Comparison of ENCODE assay signal across 8 mouse cellular contexts in the genomic region with DNA sequence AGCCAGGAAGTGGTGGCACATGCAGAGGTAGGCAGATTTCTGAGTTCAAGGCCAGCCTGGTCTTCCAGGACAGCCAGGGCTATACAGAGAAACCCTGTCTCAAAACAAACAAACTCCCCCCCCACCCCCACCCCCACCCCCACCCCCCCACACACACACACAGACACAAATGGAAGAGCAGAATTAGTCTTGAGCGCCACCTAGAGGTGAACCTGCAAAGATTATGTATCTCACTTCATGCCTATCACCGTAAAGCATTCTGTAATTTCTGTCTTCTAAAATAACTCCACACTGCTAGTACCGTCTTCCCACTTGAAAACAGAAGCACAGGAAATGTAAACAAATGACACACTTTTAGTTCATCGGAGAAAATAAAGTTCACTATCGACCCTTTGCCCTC. TPM values are rescaled to one million over a fixed set of nuclear protein-coding genes. Genes with fewer than 3 reads are reported as not detected.
DNase-seq lines count a peak whose midpoint lies in the region; ATAC-seq lines count a peak whose summit lies in the region.

No protein-coding gene starts in this region.

- no peaks in the 10 kb centered on the region for H3K4me1 ChIP-seq in embryonic facial prominence, embryonic 11.5 days (ENCODE audit: control insufficient read depth, insufficient read depth, low read length)

- H3K4me3 ChIP-seq in embryonic facial prominence, embryonic 11.5 days (ENCODE audit: low read depth, low read length) = no peak overlapping the region

- H3K27ac ChIP-seq in embryonic facial prominence, embryonic 11.5 days (replicated peaks; ENCODE audit: low read depth, low read length) = no peak overlapping the region

- H3K36me3 ChIP-seq in embryonic facial prominence, embryonic 11.5 days (replicated peaks; ENCODE audit: control insufficient read depth, insufficient read depth, low read depth, low read length) = no peaks in the 10 kb centered on the region

- no peaks in the 10 kb centered on the region for H3K27me3 ChIP-seq in embryonic facial prominence, embryonic 11.5 days (ENCODE audit: control insufficient read depth, insufficient read depth, low read length)

- DNase-seq in adrenal gland, postnatal 36 days = peak; percentile 20 to 65
- no peak for DNase-seq in adrenal gland, postnatal 4 days (ENCODE audit: low spot score in 2 of 2)
- peak; percentile 17 to 25 for DNase-seq in left cerebral cortex, postnatal 14 days (ENCODE audit: low spot score in 2 of 2)
- no peak for DNase-seq in left cerebral cortex, adult 11 months (ENCODE audit: low spot score)
- DNase-seq in T-cell, adult 2 months (ENCODE audit: low spot score) = peak; percentile 28
- DNase-seq in embryonic facial prominence, embryonic 11.5 days (ENCODE audit: low spot score) = peak; percentile 65
- DNase-seq in mesoderm, embryonic 11.5 days (ENCODE audit: low read depth, low spot score) = peak; percentile 61
- DNase-seq in frontal cortex, postnatal 14 days (ENCODE audit: low spot score in 2 of 2) = no peak

- 52% methylated on average over 5 of the region's 5 CpGs for WGBS in embryonic facial prominence, embryonic 11.5 days

- H3K9ac ChIP-seq in embryonic facial prominence, embryonic 11.5 days (replicated peaks; ENCODE audit: low read length) = no peak overlapping the region

- intact Hi-C loops in left cerebral cortex, postnatal 14 days (cut with DNase I) = loop anchor here (5.0 to 10.0 kb wide), 2 partner anchors 240 to 358 kb away; no protein-coding TSS in a partner anchor

- H3K4me2 ChIP-seq in embryonic facial prominence, embryonic 11.5 days (ENCODE audit: low read depth, low read length) = no peak overlapping the region

- ATAC-seq in embryonic facial prominence, embryonic 11.5 days (replicated peaks; ENCODE audit: insufficient number of reproducible peaks, low FRiP score, low TSS enrichment, low read depth) = no peak

- H3K9me3 ChIP-seq in embryonic facial prominence, embryonic 11.5 days (replicated peaks; ENCODE audit: control insufficient read depth, low read length) = no peaks in the 10 kb centered on the region

RNA-seq across cellular contexts. Expression of gene Wdr19, which starts 43.2 kb away (rescaled TPM):
- total RNA-seq in adrenal gland, postnatal 36 days (2021) = 1 to 10 TPM; 8.5 to 10.0 TPM
- total RNA-seq in adrenal gland, postnatal 4 days (2021) = 10 to 100 TPM; 15.6 to 17.8 TPM
- total RNA-seq in left cerebral cortex, postnatal 14 days (2021) = 10 to 100 TPM; 19.7 to 20.1 TPM
- 13.6 and 14.1 TPM in 2 replicates for polyA plus RNA-seq in embryonic facial prominence, embryonic 11.5 days (2014; fragmentation: Nextera tagmentation; extraction: Ambion mirVana)

Comparison
In these comparisons a context has a peak if more than half of its experiments do, and no peak if none do; other contexts are left out.
1. DNase-seq: peak in adrenal gland, postnatal 36 days (2 of 2), left cerebral cortex, postnatal 14 days (2 of 2), T-cell, adult 2 months (single experiment), embryonic facial prominence, embryonic 11.5 days (single experiment) and mesoderm, embryonic 11.5 days (single experiment); none in adrenal gland, postnatal 4 days (0 of 2), left cerebral cortex, adult 11 months (single experiment) and frontal cortex, postnatal 14 days (0 of 2).